Mouse (Mus musculus): ENCODE data around the gene Kcna2. TPM values are rescaled to one million over a fixed set of nuclear protein-coding genes. Genes with fewer than 3 reads are reported as not detected.

Gene Kcna2
- polyA plus RNA-seq, 1 experiment from 2014 or later, result 0.01 TPM

DNA sequence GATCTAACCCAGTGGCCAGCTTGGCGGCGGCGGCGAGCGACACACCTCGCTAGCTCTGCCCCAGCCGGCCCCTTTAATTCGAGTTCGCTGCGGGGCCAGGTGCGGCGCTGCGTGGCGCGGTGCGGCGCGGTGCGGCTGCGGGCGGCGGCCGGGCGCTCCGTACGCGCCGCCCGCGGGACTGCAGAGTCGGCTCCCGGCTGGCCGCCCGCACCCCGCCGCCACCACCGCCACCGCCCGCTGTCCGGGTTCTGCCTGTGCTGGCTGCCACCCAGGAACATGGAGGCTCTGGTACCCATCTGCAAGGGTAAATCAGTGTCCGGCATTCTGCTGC lies 475 bp downstream of the Kcna2 start:
- ChIA-PET POLR2A (no interaction called here), CTCF (interaction anchor here (1.1 kb wide), 1 partner anchor 11 kb away, joined by 3 read pairs; no protein-coding TSS in a partner anchor)
- DNase-seq (ENCODE audit: low read depth, low spot score) (no peak), ATAC-seq (no peak)
- H3K27me3 ChIP-seq, result peaks cover 57% of the 10 kb centered on the region
- TF ChIP-seq CTCF (IDR thresholded peaks at IDR 0.05), result no peak
- in situ Hi-C loops (cut with MboI; ENCODE audit: low pct_unique_long_range_greater_than_20kb), result no loop called here

- POLR2A ChIA-PET, result no interaction called here
- CTCF ChIA-PET, result interaction anchor here (1.0 kb wide), 1 partner anchor 12 kb away, joined by 3 read pairs; no protein-coding TSS in a partner anchor
- DNase-seq (ENCODE audit: low read depth, low spot score) (no peak), ATAC-seq (no peak)
- no peak for TF ChIP-seq CTCF (IDR thresholded peaks at IDR 0.05)
- in situ Hi-C loops (cut with MboI; ENCODE audit: low pct_unique_long_range_greater_than_20kb), result no loop called here
- peaks cover 57% of the 10 kb centered on the region for H3K27me3 ChIP-seq
Measured at GRCm38 (mm10) chr3:107101787-107102651, 1.1 kb downstream of the Kcna2 start.

DNA sequence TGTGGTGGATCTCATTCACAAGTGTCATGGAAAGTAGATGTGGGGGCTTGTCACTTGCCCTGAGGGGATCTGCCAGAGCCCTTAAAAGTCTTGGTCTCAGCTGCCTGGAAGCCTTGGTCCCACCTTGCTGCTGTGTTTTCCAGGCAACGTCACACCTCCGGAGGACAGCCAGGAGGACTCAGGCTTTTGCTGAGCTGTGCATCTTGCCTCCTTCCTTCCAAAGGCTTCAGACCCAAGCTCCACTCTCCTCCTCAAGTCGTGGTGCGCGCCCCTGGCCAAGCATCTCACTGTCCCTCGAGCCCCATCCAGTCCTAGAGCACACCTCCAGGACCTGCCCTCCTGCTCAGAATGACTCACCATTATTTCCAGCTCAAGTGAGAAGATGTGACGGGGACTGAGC lies 2.1 kb downstream of the Kcna2 start:
- no peak for TF ChIP-seq CTCF (IDR thresholded peaks at IDR 0.05)
- peaks cover 57% of the 10 kb centered on the region for H3K27me3 ChIP-seq
- DNase-seq (ENCODE audit: low read depth, low spot score) (no peak), ATAC-seq (no peak)
- ChIA-PET CTCF (interaction anchor here (1.0 to 1.3 kb wide), 3 partner anchors 9 to 11 kb away, joined by 3 read pairs; no protein-coding TSS in a partner anchor), POLR2A (no interaction called here)
- in situ Hi-C loops (cut with MboI; ENCODE audit: low pct_unique_long_range_greater_than_20kb), result no loop called here

GRCm38 (mm10) chr3:107103462-107103861 lies 2.5 kb downstream of the Kcna2 start:
- DNase-seq (ENCODE audit: low read depth, low spot score) (no peak), ATAC-seq (no peak)
- POLR2A ChIA-PET, result no interaction called here
- in situ Hi-C loops (cut with MboI; ENCODE audit: low pct_unique_long_range_greater_than_20kb), result no loop called here
- peaks cover 57% of the 10 kb centered on the region for H3K27me3 ChIP-seq
- CTCF ChIA-PET, result interaction anchor here (1.2 to 1.3 kb wide), 2 partner anchors 9 to 10 kb away, joined by 3 read pairs; no protein-coding TSS in a partner anchor
- no peak for TF ChIP-seq CTCF (IDR thresholded peaks at IDR 0.05)

DNA sequence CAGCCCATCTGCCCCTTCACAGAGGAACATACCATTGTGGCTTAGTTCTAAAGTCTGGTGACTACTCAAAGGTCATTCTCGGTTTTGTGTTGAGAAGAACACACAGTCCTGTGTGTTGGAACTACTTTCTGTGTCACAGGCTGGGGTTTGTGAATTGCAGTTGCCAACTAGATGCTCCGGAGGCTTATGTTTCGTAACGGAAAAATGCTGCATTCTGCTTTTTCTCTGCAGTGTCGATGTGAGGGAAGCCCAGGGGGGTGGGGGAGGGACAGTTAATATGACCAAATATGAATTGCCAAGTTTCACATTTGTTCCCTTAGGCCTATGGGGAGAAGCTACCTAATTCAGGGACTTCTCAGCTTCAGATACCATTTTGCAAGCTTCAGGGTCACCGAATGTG lies 5.0 kb downstream of the Kcna2 start:
- ChIA-PET CTCF (interaction anchor here (0.7 kb wide), 1 partner anchor 12 kb away, joined by 4 read pairs; no protein-coding TSS in a partner anchor), POLR2A (no interaction called here)
- in situ Hi-C loops (cut with MboI; ENCODE audit: low pct_unique_long_range_greater_than_20kb), result no loop called here
- H3K27me3 ChIP-seq, result peaks cover 44% of the 10 kb centered on the region
- DNase-seq (ENCODE audit: low read depth, low spot score) (no peak), ATAC-seq (no peak)
- no peak for TF ChIP-seq CTCF (IDR thresholded peaks at IDR 0.05)

- no peak for DNase-seq (ENCODE audit: low read depth, low spot score)
- no peak for TF ChIP-seq CTCF (IDR thresholded peaks at IDR 0.05)
- no peak for ATAC-seq
- ChIA-PET POLR2A (no interaction called here), CTCF (interaction anchor here (1.6 to 3.4 kb wide), 2 partner anchors 12 to 18 kb away, joined by 3 to 16 read pairs; partner anchors contain the start of gene Kcna2)
- H3K27me3 ChIP-seq, result peaks cover 4% of the 10 kb centered on the region
- in situ Hi-C loops (cut with MboI; ENCODE audit: low pct_unique_long_range_greater_than_20kb), result no loop called here
Measured at GRCm38 (mm10) chr3:107112498-107112897, 11.6 kb downstream of the Kcna2 start.

- ChIA-PET CTCF (interaction anchor here (1.6 to 3.4 kb wide), 3 partner anchors 12 to 19 kb away, joined by 3 to 16 read pairs (median 11); partner anchors contain the start of gene Kcna2), POLR2A (no interaction called here)
- in situ Hi-C loops (cut with MboI; ENCODE audit: low pct_unique_long_range_greater_than_20kb), result no loop called here
- H3K27me3 ChIP-seq, result peaks cover 4% of the 10 kb centered on the region
- no peak for TF ChIP-seq CTCF (IDR thresholded peaks at IDR 0.05)
- ATAC-seq (no peak), DNase-seq (ENCODE audit: low read depth, low spot score) (no peak)
Measured at GRCm38 (mm10) chr3:107112932-107113659, 12.2 kb downstream of the Kcna2 start.

- H3K27me3 ChIP-seq, result peaks cover 4% of the 10 kb centered on the region
- DNase-seq (ENCODE audit: low read depth, low spot score) (no peak), ATAC-seq (no peak)
- ChIA-PET CTCF (interaction anchor here (1.3 to 3.4 kb wide), 3 partner anchors 11 to 20 kb away, joined by 3 to 16 read pairs (median 11); no protein-coding TSS in a partner anchor), POLR2A (no interaction called here)
- no peak for TF ChIP-seq CTCF (IDR thresholded peaks at IDR 0.05)
- in situ Hi-C loops (cut with MboI; ENCODE audit: low pct_unique_long_range_greater_than_20kb), result no loop called here
Measured at GRCm38 (mm10) chr3:107113771-107114737, 13.1 kb downstream of the Kcna2 start.

GRCm38 (mm10) chr3:107114941-107115340 lies 14.0 kb downstream of the Kcna2 start:
- DNase-seq (ENCODE audit: low read depth, low spot score) (no peak), ATAC-seq (no peak)
- in situ Hi-C loops (cut with MboI; ENCODE audit: low pct_unique_long_range_greater_than_20kb), result no loop called here
- ChIA-PET POLR2A (no interaction called here), CTCF (interaction anchor here (1.3 to 3.4 kb wide), 3 partner anchors 11 to 21 kb away, joined by 3 to 16 read pairs (median 11); no protein-coding TSS in a partner anchor)
- peaks cover 4% of the 10 kb centered on the region for H3K27me3 ChIP-seq
- TF ChIP-seq CTCF (IDR thresholded peaks at IDR 0.05), result no peak

GRCm38 (mm10) chr3:107115746-107116145 lies 14.8 kb downstream of the Kcna2 start:
- ATAC-seq (no peak), DNase-seq (ENCODE audit: low read depth, low spot score) (no peak)
- ChIA-PET CTCF (interaction anchor here (2.8 kb wide), 1 partner anchor 10 kb away, joined by 11 read pairs; no protein-coding TSS in a partner anchor), POLR2A (no interaction called here)
- H3K27me3 ChIP-seq, result peaks cover 4% of the 10 kb centered on the region
- in situ Hi-C loops (cut with MboI; ENCODE audit: low pct_unique_long_range_greater_than_20kb), result no loop called here
- no peak for TF ChIP-seq CTCF (IDR thresholded peaks at IDR 0.05)
